Mouse (Mus musculus) cerebellum, postnatal 10 days (tissue): ENCODE data around the gene Paqr9.
A peak's percentile ranks its signal among the peaks of the same experiment; 100 is the strongest.

Source experiments
- DNase-seq, 2 experiments: peaks; one replicate each; pipeline ENCODE4 v3.0.0; 2021; ENCODE audit warnings: mixed read lengths in 2 of 2

The Paqr9 gene

DNA sequence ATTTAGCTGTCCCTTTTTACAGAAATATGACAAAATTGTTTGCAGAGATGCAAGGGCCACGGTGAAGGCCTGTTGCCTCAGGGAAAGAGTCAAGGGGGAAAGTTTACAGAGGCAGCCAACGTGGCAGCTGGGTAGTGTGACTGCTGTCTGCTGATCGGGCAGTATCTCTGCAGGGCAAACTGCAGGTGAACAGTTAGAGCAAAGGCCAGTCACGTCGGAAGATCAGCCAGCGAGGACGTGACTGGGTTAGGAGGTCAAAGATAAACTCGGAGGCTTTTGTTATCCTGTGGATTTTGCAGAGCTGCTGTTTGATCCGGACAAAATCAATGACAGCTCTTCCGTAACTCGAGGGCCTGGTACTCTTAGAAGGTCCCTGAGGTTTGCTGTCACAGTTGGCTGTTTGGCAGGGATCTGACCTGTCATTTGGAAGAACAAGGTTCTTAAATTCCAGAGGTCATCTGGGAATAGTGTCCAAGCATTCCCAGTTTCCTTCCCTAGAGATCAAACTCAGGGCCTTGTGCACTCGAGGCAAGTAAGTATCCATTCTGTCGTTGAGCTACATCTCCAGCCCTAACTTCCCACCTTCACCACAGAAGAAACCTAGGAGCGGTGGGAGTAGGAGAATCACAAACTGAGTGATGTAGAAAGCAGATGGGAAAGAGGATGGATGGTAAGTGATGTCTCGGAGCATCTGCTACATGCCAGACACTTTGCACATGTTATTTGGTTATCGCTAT lies 21.7 kb downstream of the Paqr9 start:
- no peak for DNase-seq

DNA sequence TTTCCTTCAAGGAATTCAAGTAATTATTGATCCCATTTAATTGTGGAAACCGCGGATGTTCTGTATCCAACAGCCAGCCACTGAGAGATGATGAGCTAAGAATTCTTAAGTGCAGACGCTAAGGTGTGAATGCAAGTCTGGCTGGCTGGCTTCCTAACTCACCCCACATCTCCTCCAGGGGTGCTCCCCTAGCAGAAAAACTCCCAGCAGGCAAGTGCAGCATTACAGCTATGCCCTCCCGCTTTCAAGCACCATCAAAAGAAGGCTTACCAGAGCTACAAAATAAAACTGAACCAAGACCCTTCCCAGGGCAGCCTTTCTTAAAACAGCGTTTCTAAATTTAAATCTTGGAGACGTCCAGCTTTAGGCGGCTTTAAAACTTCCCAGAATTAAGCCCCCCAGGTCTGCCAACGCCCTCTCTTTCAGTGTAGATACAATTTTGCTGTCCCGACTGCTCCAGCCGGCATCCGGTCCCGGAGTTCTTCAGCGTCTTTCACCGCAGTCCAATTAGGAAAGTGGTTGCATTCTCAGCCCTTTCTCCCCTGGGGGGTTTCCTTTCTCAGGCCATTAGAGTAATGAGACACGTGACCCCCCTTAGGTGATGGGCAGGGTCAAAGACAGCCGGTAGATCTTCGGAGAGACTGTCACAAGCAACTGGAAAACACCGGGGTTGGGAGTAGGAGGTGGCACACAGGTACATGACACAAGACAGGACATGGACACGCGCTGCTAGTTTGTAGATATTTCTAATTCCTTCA lies 22.5 kb downstream of the Paqr9 start:
- peak in 1 of 2 experiments; percentile 18 for DNase-seq

DNA sequence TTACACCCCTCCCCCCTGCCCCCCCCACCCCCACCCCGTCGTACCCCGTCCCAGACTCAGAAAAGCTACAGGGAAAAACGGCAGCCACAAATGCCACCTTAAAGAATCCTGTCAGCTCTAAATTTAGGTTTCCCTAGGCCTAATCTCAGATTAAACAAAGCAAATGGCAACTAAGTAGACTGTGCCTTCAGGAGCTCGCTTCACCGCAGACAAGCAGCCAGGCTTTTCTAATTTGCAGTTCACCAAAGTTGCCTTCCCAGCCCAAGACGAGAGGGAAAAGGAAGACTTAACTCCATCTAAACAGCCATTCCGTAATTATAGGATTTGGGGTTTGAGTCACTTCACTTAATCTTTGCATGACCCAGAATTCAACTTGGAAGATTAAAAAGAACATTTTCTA lies 23.1 kb downstream of the Paqr9 start:
- DNase-seq, result no peak

DNA sequence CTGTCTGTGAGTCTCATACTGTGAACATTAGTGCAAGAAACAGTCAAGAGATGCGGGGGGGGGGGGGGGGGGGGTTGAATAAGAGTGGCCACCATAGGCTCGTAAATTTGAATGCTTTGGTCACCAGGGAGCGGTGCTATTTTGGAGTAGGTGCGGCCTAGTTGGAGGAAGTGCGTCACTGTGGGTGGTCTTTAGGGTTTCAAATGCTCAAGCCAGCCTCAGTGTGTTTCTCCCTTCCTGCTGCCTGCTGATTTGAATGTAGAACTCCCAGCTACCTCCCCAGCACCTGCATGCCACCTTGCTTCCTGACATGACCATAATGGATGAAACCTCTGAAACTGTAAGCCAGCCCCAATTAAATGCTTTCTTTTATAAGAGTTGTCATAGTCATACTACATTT lies 26.6 kb downstream of the Paqr9 start:
- DNase-seq, result no peak

DNA sequence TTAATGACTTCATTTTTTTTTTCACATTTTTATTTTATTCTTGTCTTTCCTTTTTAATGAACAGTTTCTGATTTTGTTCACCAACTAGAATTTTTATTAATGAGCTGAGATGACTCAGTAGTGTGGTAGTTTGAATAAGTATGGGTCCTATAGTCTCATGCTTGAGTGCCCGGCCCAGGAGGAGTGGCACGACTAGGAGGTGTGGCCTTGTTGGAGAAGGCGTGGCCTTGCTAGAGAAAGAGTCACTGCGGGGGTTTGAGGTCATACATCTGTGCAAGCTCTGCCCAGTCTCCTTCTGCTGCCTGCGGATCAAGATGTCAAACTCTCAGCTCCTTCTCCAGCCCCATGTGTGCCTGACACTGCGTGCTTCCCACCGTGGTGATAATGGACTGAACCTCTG lies 28.6 kb downstream of the Paqr9 start:
- no peak for DNase-seq

DNA sequence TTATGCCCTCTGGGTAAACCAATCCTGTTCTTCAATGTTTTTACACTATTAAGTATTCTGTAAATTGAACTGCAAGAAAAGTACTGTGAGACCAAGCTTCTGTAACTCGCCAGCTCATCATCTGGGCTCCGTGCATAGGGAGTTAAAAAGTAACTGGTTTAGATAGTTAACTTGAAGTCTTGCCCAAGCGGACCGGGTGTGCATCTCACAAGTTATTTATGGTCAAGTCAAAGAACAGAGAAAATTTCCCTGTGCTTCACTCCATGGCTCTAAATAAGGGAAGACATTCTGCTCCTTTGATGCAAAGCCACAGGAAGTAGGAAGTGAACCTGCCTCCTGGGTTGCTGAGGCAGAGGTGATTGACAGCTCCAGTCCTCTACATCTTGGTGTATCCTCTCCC lies 34.8 kb downstream of the Paqr9 start:
- no peak for DNase-seq

DNA sequence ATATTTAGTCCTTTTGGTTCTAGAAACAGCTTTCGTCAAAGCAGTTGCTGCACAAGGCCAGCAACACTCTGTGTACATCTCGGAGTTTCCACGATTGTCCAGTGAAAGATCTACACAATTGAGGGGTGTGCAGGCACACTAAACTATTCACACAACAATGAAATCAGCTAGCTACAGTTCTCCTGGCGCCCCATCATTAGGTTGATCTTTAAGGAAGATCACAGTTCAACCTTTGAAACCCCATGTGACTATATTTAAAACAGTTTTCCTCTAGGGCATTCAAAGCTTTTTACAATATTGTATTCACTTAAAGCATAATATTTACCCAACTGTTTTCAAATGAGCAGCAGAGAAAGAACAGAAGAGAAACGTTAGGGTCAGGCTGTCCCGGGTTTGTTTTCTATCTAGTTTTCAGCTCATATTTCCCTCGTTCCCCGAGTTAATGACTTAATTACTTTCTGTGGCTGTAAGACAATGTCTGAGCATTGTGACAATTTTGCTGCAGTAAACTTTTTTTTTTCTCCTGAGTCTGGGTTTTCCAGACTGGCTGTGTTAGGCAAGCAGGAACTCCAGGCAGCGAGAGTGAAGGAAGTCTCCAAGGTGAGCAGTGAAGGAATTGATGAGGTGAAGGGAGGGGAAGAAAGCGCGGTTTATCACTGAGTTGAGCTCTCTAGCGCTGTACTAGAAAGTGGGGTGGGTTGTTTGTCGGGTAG lies 38.2 kb downstream of the Paqr9 start:
- DNase-seq, result no peak

DNA sequence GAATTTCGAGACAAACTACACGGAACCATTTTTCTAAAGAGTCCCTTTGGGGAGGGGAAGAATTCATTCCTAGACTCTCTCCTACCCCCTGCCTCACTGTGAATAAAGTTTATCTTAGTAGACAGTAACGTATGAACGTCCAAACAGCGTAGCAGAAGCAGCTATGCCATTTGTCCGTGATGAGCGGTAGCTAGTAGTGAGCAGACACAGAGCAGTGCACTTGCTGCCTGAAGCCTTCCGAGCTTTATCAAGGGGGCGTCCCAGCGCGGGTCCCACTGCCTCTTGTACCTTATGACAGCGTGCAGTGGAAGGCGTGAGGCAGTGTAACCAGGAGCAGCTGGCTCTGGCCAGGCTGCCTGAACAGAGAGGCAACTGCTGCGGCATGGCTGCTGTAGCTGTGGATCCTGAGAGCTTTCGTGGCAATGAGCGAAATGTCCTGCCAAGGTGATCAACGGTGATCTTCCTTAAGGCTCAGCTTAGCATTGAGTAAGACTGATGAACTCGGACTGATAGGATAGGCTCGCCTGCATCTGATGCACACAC lies 38.8 kb downstream of the Paqr9 start:
- no peak for DNase-seq

DNA sequence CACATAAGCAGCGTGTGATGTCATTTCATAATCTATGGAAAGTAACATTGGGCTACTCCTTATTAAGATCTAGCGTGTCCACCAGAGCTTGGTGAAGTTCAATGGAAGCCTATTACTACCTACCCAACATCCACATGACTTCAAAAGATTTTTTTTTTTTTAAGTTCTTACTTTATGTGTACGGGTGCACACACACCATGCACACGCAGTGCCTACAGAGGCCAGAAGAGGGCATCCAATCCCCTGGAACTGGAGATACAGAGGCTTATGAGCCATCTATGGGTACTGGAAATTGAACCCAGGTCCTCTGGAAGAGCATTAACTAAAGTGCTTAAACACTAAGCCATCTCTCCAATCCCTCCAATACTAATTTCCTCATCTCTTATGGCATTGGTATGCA lies 39.9 kb downstream of the Paqr9 start:
- DNase-seq, result peak; percentile 13 to 18

DNA sequence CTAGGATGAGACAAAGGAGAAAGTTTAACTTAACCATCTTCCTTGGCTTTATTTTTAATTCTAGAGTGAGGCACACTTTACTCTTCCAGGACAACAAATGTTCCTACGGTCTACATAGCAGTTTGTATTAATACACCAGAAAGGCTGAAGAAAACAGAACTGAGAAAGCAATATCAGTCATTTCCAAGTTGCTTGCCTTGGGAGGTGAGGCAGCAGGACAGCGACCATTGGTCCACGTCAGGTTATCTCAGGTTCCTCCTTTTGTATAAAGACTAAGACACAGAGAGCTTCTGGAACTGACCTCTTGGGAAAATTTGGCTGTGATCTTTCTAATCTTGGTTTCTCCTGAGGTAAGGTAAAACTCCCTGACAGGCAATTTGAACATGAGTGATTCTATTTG lies 43.4 kb downstream of the Paqr9 start:
- DNase-seq, result no peak

DNA sequence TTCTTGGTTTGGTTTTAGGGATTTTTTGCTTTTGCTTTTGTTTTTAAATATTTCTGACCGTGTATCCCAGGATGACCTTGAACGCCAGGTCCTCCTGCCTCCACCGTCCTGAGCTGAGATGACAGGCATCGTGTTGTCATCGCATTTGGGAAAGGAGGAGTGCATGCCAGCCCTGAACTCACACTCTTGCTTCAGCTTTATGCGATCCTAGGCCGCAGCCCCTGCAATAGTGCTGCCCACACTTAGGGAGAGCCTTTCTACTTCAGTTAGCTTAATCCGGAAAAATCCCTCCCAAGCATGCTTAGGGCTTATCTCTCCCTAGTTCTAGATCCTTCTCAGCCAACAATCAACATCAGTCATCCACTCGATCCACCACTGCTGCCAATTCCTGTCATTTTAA lies 43.9 kb downstream of the Paqr9 start:
- DNase-seq, result no peak

DNA sequence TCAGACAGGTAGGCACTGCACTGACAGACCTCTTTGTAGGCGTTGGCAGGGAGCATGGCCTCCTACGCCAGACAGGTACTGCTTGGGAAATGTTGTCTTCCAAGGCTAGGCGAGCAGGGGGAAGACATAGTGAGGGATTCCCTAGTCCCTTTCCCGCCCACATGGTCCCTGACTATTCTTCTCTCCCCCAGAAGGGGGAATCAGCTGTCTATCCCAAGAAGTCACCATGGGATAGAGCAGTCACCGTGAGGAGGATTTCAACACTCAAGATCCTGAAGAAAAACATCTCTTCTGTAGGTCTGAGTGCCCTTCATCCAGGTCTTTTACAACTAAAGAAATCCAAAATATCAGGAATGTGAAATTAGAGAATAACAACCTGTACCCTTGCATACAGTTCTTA lies 47.7 kb downstream of the Paqr9 start:
- peak; percentile 14 to 20 for DNase-seq

DNA sequence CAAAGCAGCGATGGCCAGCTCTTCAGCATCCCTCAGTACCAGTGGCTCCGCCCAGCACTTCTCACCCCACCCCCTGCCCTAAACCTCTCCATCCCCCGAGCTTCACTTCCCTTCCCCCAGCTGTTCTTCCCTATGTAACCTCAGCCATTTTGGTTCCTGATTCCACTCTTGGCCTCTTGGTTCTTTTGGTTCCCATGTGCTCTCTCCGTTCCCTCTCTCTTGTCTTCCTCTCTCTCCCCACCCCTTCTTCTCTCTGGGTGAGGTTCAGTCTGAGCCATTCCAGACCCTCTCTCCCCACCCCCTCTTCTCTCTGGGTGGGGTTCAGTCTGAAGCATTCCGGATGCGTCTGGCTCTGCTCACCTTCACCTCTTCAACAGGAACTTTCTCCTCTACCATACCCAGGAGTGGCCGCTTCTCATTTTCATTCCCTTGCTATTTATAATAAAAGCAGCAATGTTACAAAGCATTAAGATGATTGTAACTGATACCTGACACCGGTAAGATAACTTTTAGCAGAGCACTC lies 52.9 kb downstream of the Paqr9 start:
- no peak for DNase-seq

DNA sequence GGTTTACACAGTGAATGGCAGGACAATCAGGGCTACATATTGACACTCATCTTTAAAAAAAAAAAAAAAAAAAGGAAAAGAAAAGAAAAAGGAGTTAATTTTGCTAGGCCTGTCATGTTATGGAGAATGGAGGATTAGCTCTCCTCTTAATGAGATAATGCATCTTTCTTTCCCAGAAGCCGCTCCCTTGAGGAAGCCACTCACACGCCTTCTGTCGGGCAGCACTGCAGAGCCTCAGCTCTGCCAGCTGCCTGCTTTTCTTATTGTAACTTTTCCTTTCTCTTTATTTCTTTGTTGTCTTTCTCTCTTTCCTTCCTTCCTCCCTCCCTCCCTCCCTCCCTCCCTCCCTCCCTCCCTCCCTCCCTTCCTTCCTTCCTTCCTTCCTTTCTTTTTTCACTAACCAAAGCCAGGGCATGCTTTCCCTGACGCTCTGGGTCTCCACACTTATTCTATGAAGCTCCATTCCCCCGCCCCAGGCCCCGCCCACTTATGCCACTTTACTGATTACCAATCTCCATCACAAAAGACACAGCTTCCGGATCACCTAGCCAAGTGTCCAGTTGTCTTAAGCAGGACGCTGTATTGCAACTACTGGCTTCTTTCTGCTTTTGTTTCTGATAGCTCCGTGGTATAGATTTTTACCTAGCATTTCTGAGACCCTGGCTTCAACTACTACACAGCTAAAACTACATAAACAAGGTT lies 54.1 kb downstream of the Paqr9 start:
- no peak for DNase-seq

DNA sequence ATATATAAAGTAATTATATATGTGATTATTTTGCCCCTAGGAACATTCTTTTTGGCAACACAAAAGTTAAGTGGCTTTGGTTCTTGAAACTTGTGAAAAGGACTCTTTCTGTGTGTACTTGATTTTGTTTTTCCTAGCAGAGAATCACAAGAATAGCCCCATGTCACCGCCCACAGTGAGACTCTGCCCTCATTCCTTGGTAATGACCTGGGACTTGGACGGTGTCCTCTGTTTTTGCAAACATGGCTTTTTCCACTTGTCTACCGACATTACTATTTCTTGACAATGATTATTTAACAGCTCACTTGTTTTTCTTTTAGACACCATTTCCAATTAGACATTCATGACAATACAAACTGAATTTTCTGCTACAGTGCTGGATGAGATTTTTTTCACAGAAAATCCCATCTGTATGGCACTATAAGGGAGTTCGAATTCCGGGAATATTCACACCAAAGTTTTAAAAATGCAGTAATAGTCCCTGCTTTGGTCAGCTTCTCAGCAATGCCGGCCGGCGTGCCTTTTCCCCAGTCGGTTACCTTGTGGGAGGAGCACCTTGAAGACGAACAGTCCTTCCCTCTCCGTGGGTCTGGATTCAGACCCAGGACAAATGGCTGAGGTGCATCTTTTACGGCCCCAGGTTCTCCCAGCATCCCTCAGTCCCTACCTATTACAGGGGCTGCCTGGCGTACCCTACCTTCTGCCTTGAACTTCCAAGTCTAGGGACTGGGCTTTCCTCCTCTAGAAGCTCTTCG lies 55.6 kb downstream of the Paqr9 start:
- DNase-seq, result no peak

DNA sequence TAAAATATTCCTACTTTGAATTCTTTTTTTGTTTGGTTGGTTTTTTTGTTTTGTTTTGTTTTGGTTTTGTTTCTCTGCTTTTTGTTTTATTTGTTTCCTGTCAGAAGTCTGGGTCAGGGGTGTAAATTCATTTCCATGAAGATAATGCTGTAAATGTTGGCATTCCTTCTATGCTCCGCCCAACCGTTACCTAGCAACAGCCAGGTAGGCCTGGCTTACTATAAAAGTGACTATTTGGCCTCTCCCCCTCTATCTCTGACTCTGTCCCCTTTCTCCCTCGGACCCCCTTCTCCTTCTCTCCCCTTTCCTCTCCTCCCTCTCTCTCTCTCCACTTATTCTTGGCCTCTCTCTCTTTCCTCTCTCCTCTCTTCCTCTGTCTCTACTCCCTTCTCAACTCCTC lies 56.5 kb downstream of the Paqr9 start:
- no peak for DNase-seq
